Mouse (Mus musculus): ENCODE measurements around the gene Zfp706. TPM values are rescaled to one million over a fixed set of nuclear protein-coding genes. Genes with fewer than 3 reads are reported as not detected.
"Not testable (repeated sequence)": the region's sequence is repeated elsewhere in the genome, so short reads cannot be mapped to it uniquely, and the experiment has no call there.

Zfp706 gene
- total RNA-seq, 2 experiments from 2014 or later, result 4.9 to 25.6 TPM

- ATAC-seq (replicated peaks; ENCODE audit: low FRiP score, poor library complexity, severe bottlenecking), result no peak
Measured at GRCm38 (mm10) chr15:37019434-37019833, 11.9 kb upstream of the Zfp706 start.

- no peak for ATAC-seq (replicated peaks; ENCODE audit: low FRiP score, poor library complexity, severe bottlenecking)
Measured at GRCm38 (mm10) chr15:37011897-37012296, 4.3 kb upstream of the Zfp706 start.

- no peak for ATAC-seq (replicated peaks; ENCODE audit: low FRiP score, poor library complexity, severe bottlenecking)
Measured at GRCm38 (mm10) chr15:37011316-37011715, 3.7 kb upstream of the Zfp706 start.

- ATAC-seq (replicated peaks; ENCODE audit: low FRiP score, poor library complexity, severe bottlenecking), result no peak
Measured at GRCm38 (mm10) chr15:37008546-37008945, 973 bp upstream of the Zfp706 start.

DNA sequence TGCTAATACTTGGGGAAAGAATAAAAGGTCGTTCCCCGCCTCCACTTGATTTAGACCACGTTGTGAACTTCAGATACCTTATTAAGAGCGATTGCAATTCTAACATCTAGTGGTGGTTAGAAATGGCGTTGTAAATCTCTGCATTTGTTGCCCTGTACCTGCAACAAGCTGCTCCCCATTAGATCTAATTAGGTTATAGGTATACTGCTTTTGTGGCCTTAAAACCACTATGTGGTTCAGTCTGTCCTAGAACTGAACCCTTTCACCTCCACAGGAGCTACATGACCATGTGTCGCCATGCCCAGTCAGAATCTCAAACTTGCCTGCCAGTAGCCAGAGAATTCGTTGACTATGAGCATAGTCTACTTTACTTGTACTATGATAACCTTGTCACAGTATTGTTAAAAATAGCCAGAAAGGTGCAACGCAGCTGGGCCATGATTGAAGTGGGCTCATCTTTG, 416 bp upstream of the Zfp706 start:
- ATAC-seq (replicated peaks; ENCODE audit: low FRiP score, poor library complexity, severe bottlenecking), result no peak

DNA sequence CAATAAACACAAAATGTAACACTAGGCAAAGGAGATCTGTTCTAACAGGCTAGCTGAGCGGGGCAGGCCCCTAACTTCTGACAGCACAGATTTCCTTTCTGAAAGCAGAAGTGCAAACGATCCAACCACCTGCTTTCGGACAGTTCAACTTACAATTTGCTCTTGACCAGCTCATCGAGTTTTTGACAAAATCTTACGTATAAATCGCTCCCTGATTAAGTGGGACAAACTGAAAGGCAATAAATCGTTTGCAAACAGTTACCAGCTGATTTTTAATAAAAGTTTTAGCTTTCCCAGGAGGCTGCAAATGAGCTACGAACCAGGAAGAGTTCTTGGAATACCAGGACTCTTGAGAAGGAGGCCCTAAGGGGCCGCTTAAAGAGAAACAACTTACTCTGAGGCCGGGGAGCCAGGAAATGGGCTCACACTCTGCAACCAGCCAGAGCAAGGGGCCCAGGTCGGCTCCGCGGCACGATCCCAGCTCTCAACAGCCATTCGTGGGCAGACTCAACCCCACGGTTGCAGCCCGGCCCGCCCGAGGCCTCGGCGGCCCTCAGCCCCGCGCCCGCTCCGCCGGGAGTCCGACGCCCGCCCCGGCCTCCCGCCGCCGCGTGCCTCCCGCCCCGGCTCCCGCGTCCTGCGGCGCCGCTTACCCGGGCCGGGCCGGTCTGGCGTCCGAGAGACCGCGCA, 953 bp downstream of the Zfp706 start:
- ATAC-seq (replicated peaks; ENCODE audit: low FRiP score, poor library complexity, severe bottlenecking), result peak; percentile 8; the same call in 1 of the 2 replicates

DNA sequence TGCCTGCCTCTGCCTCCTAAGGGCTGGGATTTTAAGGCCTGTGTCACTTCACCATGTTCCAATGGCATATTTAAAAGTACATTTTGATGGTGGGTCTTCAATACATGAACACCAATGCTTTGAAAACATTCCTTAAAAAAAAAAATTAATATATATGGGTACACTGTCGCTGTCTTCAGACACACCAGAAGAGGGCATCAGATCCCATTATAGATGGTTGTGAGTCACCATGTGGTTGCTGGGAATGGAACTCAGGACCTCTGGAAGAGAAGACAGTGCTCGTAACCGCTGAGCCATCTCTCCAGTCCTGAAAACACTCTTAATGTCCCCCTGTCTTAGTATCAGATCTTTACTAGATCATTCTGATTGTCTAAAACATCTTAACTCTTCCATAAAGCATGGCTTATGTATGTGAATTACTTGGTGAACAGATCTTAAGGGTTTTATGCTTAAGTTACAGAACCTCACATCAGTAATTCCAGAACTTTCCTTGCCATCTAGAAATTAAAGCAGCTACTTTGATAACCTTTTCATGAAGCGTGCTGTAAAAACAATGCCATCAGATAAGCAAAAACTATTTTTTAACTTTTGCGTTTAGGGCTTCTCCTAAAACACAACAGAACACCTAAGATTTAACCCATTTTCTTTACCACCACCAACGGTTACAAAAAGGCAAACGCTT, 1.6 kb downstream of the Zfp706 start:
- no peak for ATAC-seq (replicated peaks; ENCODE audit: low FRiP score, poor library complexity, severe bottlenecking)

GRCm38 (mm10) chr15:37004858-37005257, 2.7 kb downstream of the Zfp706 start:
- no peak for ATAC-seq (replicated peaks; ENCODE audit: low FRiP score, poor library complexity, severe bottlenecking)

DNA sequence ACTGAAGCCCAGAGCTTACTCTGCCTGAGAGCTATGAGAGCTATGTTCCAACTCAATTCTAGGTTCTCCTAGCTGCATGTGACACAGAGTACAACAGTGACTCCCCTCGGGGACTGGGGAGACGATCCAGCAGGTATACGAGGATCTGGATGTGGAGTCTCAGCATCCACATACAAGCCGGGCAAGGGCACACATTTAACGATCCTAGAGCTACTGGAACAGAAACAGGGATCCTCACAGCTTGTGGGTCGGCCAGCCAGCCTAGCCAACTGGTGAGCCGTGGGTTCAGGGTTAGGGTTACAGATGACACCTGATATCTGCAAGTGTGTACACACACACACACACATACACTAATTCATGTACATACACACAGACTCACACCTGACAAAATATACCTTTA, 5.3 kb downstream of the Zfp706 start:
- ATAC-seq (replicated peaks; ENCODE audit: low FRiP score, poor library complexity, severe bottlenecking), result no peak

GRCm38 (mm10) chr15:36999602-37000001, 8.0 kb downstream of the Zfp706 start:
- ATAC-seq (replicated peaks; ENCODE audit: low FRiP score, poor library complexity, severe bottlenecking), result not testable (repeated sequence)

DNA sequence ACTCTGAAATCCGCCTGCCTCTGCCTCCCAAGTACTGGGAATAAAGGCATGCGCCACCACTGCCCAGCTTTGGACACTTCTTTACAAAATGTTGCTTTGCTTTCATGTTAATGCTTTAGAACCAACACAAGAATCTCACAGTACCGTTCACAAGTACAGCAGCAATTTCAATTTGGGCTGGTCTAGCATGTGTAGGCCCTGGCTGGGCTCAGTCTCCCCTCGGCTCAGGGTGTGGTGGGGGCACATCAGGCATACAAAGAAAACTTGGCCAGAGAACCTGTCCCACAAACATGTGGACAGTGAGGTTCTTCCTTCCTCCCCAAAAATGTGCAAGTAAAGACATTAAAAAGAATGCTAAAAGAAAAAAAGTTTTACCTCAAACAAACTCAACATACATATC, 12.4 kb downstream of the Zfp706 start:
- ATAC-seq (replicated peaks; ENCODE audit: low FRiP score, poor library complexity, severe bottlenecking), result no peak

GRCm38 (mm10) chr15:36994665-36995064, 12.9 kb downstream of the Zfp706 start:
- ATAC-seq (replicated peaks; ENCODE audit: low FRiP score, poor library complexity, severe bottlenecking), result no peak

GRCm38 (mm10) chr15:36993435-36994178, 14.0 kb downstream of the Zfp706 start:
- no peak for ATAC-seq (replicated peaks; ENCODE audit: low FRiP score, poor library complexity, severe bottlenecking)

GRCm38 (mm10) chr15:36991353-36991752, 16.2 kb downstream of the Zfp706 start:
- ATAC-seq (replicated peaks; ENCODE audit: low FRiP score, poor library complexity, severe bottlenecking), result no peak

- ATAC-seq (replicated peaks; ENCODE audit: low FRiP score, poor library complexity, severe bottlenecking), result no peak
Measured at GRCm38 (mm10) chr15:36989922-36990321, 17.7 kb downstream of the Zfp706 start.

- no peak for ATAC-seq (replicated peaks; ENCODE audit: low FRiP score, poor library complexity, severe bottlenecking)
Measured at GRCm38 (mm10) chr15:36988718-36989115, 18.9 kb downstream of the Zfp706 start.

DNA sequence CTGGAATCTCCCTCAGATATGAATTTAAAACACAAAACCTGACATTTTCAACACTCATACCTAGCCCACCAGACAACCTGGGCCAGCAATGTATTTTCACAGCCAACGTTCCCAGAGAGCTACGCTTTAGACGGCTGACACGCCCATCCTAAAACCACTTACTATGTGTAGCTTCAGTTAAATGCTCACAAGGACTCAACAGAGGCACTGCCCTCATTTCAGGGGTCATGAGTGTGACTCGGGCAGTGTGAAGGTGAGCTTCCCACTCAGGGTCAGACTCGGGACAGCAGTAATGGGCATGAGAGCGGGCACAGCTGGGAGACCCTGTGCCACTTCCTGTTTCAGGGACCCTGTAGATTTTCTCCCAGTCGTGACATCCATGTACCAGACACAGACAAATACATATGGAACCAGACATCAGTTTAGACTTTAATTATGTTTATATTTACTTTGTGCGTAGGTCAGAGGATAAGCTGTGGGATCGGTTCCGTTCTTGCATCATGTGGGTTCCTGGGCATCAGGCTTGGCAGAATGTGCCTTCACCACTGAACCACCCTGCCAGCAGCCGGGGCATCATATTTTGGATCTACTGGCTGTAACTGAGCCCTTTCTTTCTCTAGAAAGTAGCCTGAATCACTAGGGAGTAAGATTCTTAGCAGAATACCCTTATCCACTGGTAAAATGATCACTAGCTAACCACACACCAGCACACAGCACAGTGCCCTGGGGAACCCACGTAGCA, 19.4 kb downstream of the Zfp706 start:
- no peak for ATAC-seq (replicated peaks; ENCODE audit: low FRiP score, poor library complexity, severe bottlenecking)

DNA sequence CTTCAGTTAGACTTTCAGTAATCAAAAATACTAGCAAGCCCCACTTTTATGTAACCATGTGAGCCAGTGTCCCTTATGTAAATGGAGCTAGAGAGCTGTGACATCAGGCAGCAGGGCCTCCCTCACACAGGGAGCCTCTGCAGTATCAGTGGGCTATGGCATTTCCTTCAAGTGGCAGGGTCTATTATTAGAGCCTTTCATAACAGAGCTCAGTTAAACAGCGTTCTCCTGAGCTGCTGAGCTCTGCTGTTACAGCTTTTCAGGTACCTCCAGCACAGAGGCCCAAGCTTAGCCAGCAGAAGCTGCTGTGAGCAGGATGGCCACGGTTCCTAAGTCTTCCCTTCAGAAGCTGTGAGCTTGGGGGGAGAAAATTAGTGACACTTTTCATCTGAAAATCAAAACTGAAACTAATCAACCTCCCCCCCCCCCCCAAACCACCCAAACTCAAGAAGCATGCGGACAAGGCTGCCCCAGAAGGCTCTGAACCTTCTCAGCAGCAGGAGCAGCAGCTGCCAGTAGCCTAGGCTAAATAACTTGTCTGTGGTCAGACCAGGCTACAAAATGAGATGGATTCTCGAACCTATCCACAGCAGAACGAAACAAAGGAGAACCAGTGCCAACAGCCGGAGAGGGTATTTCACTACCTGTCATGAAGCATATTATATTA, 20.2 kb downstream of the Zfp706 start:
- no peak for ATAC-seq (replicated peaks; ENCODE audit: low FRiP score, poor library complexity, severe bottlenecking)

GRCm38 (mm10) chr15:36985567-36985925, 22.0 kb downstream of the Zfp706 start:
- no peak for ATAC-seq (replicated peaks; ENCODE audit: low FRiP score, poor library complexity, severe bottlenecking)
